Mouse (Mus musculus) urinary bladder, adult 18-20 months (tissue): ENCODE results near the gene S1pr1.
A peak's percentile ranks its signal among the peaks of the same experiment; 100 is the strongest.

ENCODE experiments used
- DNase-seq, 2 experiments: peaks; one replicate each; pipeline ENCODE4 v3.0.0; 2022; ENCODE audit warnings: low spot score in 2 of 2, mixed read lengths in 2 of 2

The S1pr1 gene

DNA sequence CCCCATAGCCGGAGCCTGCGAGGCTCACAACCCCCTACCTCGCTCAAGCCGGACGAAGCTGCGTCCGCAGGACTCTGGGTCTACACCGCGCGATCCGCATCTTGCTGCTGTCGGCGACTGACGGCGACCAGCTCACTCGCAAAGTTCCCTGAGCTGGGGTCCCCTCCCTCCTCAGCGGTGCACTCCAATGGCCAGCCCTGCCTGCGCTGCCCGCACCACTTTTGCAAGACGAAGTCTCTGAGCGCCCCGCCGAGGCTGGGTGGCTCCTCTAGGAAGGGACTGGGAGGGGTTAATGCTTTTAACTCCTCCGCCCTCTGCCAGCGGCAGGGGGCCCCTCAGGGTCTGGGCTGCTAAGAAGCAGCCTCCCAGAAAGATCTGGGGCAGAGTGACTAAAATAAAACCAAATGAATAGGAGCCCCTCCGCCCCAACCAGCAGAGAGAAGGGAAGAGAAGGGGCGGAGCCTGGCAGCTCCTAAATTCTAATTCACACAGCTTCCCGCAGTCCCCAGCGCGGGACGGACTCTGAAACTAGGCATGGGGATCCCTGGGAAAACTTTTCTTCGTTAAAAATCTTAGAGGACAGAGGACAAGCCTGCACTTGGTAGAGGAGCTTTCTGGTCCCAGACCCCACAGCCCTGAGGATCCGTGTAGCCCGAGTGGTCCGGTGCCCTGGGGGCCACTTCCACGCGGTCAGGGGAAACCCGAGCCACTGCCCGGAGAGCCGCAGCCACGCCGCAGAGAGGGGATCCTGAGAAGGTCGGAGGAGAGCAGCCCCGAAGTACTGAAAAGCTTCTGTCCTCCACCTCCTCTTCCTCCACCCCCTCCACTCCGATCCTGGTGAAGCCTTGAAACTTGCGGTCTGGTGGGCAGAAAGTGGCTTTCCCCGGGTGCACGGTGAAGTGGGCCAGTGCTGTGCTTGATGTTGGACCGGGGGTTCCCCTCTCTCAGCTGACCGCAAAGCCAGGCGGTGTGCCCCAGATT, at the start of gene S1pr1:
Gene S1pr1, minus strand, starts transcription at position 402 of the 981 bp plus-strand sequence.
- DNase-seq, result peak; percentile 25 to 44

DNA sequence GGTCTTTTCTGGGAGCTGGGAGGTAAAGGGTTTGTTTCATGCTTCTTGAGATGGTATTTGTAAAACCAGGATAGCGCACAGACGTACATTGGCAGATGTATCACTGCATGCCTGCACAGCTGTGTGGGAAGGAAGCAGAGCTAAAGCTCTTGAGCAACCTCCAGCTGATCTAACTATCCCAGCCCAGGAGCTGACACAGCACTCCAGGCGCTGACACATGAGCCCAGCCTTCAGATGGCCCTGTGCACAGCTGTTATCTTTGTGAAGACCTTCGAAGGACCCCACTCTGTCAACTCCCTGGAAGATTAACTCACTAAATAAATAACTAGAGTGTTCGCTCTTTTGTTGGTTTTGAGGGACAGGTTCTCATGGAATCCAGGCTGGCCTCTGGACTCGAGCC, 48.4 kb upstream of the S1pr1 start:
- DNase-seq, result no peak

DNA sequence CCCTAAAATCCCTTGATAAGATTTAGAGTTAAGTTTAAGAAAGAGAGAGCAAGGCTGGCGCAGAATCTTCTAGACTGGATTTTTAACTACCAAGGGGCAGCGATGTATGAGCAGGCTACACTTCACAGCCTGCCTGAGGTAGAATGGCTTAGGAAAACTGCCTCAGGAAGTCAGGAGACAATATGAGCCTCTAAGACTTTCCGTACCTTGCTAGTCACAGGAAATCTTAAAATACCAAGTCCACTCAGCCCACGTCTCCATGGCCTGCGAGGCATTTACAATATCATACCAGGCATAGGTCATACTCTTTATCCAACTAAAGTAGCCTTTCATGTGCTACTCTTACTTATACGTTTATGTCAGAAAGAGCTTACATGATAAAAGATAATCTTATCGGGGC, 48.0 kb upstream of the S1pr1 start:
- DNase-seq, result no peak

DNA sequence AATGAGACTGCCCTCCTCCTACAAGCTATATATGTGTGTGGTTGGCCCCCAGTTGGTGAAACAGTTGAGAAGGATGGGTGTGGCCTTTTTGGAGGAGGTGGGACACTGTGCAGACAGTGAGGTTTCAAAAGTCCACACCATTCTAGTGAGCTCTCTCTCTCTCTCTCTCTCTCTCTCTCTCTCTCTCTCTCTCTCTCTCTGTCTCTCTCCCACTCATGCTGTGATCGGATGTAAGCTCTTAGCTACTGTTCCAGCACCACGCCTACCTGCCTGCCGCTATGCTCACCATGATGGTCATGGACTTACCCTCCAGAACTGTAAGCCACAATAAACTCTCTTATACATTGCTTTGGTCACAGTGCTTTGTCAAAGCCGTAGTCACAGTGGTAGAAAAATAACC, 44.8 kb upstream of the S1pr1 start:
- no peak for DNase-seq

DNA sequence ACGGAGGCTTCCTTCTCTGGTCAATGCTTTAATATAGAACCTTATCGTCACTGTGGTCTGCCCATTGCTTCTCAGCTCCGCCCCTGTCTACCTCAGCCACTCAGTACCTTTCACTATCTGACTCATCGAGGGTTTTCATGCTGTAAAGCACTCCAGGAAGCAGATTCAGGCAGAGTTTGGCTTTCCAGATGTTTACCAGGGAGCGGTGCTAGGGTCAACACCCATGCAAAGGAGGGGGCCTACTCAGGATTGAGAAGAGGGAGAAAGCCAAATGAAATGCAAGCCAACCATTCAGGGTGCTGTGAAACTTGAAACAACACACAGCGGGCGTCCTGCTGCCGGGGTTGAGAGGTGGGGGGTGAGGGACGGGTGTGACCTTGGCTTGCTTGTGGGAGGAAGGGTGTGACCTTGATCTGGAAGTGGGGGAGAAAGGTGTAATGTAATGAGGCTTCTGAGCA, 43.6 kb upstream of the S1pr1 start:
- peak; percentile 7 to 9 for DNase-seq

DNA sequence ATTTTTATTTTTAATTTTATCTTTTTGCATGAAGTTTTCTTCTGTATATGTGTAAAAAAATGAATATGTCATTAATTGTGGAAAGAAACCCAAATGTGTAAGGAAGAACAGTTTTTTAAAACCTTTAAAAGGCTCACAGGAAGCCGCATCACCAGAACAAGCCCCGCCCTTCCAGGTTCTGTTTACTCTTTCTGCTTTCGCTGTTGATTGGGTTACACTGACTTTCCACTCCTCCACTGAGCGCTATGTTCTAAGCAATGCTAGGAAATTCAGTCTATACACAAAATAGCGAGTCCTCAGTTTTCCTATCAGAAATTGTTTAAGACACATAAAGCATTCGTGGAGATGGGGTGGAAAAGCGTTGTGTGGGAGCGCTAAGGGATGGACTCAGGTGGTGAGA, 39.6 kb upstream of the S1pr1 start:
- DNase-seq, result no peak

DNA sequence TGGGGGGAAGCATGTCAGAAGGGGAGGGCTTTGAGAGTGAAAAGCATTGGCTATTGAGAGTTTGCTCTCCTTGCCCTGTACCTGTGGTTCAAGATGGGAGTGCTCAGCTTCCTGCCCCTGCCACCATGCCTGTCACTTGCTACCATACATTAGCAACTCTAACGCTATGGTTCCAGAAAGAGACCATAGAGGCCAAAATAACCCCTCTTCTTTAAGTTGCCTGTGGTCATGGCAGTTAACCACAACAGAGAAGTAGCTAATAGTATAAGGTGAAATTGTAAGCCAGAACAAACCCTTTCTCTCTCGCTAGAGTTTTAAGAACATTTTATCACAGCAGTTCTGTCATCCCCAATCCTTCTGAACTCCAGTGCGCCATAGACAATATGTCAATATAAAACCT, 35.5 kb upstream of the S1pr1 start:
- DNase-seq, result no peak

DNA sequence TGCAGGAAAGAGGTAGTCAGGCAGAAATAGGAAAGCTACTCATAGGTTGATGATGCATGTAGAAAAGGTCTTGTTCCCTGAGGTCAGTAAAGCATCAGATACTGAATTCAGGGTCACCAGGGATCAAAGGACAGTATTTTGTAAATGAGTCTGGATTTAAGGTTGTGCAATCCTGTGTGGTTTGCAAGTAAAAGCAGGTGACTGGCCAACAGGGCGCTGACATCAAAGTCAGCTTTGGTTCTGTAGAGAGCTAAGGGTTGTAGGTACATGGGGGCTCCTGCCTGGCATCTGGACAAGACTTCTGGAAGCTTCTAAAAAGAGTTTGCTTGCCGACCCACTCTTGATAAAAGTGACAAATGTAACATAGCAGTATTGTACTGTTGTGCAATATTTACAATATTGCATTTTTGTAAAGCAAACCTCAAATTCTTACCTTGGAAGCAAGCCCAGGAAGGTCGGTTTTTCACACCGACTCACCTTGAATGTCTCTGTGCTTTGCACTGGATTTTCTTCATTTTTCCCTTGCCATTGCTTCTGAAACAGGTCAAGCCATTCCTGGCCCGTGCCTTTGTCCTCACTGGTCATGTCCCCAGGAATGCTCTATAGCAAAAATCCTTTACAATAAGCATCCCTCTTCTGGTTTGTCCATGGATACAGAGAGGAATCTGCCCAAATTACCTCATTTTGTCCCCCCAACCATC, 33.6 kb upstream of the S1pr1 start:
- DNase-seq, result no peak

DNA sequence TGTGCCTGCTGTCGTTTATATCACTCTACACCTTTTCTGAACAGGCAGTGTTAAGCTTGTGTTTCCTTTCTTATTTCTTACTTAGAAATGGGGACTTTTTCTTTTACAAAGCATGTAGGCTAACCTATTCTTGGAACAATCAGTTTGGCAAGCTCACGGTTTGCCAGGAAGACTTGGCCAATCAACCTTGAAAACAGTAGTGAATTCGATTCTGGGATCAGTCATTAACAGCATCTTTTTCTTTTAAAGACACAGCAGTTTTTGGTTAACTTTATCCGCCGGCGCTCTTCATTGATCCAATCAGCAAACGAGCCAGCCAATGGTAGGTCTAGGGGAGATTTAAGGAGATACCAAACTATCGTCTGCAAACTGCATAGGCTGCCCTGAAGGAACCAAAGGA, 31.6 kb upstream of the S1pr1 start:
- DNase-seq, result no peak

DNA sequence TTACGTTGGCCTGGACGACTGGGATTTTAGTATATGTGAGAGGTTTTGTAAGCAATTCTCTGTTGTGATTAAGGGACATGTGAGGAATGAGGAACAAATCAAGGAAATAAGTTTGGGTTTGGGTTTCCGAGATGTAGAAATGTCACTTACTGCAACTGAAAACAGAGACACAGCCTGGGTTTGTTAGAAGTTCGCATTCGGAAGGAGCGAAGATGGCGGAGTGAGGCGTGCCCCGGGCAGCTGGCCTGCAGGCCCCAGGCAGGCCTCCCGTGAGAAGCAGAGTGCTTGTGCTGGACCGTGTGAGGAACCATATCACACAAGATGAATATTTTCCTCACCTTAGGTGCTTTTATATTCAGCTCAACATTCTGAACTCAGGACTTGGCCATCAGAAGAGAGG, 30.2 kb upstream of the S1pr1 start:
- DNase-seq, result no peak

DNA sequence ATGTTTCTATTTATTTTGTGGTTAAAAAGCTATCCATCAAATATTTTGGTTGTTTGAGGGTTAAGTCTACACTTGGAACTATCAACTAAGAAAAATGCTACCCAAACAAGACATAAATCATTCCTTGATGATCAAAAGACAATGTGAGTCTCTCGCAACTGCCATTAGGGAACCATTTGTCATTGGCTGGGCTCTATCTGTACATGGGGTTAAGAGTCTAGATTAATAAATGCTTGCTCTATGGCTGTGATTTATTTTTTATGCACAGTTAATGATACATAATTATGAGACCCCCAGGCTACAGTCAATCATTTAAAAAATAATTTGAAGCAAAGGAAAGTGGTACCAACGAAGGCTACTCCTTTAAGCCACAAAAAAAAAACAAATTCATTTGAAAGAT, 23.7 kb upstream of the S1pr1 start:
- no peak for DNase-seq

DNA sequence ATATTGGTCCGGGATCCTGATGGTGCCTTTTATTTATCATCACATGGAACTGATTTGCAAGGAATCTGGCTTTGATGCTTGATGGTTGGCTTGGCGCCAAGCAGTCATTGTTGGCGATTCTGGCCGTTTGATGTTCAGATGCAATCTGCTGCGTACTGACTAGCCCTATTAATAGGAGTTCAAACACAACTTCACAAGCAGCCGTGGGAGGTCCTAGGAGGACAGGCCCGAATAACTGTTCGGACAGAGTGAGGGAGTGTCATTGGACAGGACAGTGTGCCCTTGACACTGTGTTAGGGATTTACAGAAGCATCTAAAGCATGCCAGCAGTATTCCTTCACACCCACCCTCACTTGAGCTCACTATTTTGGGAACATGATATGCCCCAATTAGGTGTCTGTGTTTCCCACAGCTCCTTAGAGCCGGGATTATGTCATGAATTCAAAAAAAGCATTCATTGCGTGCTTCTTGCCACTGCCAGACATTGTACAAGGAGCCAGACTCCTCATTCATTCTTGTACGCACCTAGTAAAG, 23.0 kb upstream of the S1pr1 start:
- DNase-seq, result no peak

DNA sequence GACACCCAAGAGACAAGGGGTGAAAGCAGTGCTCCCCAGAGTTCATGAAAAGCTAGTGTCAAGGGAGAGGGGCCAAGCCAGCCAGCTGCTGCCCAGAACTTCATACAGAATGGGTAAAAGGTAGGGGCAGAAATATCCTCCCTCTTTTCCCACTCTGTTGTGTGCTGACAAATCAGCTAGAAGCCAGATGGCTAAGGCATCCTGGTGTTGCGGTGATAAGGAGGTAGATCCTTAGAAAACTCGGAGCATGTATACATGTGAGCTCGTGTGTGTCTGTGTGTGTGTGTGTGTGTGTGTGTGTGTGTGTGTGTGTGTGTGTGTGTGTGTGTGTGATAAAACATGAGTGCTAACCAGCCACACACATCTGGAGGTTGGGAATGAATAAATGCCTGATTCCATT, 20.7 kb upstream of the S1pr1 start:
- DNase-seq, result no peak

DNA sequence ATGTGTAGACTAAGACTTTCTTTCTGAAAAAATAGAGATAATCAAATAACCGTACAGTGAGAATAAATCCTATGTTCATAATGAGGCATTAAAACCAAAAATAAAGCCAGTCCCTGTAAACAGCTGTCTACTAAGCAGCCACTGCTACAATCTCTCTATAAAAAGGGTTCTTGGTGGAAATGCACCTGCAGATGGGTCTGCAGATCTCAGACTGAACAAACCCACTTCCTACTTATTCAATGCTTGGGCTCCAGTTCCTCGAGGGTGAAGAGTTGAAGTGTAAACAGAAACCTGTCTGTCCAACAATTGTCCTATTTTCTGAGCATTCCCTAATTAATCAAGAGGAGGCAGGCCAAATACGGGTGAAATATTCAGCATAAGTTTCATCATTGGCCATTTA, 20.0 kb upstream of the S1pr1 start:
- DNase-seq, result no peak

DNA sequence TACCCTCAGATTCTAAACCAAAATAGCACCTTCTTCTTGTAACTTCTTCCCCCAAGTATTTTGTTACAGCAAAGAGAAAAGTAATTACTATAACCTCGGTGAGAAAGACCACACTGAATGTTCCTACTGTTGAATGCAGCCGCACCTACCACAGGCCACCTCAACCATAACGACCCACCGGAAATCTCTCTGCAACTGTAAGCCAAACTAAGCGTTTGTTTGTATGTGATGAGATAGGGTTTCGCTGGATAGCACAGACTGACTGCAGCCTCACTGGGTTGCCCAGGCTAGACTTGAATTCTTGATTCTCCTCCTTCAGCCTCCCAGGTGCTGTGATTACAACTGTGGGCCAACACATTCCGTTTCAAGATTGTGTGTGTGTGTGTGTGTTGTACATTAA, 15.5 kb upstream of the S1pr1 start:
- no peak for DNase-seq

DNA sequence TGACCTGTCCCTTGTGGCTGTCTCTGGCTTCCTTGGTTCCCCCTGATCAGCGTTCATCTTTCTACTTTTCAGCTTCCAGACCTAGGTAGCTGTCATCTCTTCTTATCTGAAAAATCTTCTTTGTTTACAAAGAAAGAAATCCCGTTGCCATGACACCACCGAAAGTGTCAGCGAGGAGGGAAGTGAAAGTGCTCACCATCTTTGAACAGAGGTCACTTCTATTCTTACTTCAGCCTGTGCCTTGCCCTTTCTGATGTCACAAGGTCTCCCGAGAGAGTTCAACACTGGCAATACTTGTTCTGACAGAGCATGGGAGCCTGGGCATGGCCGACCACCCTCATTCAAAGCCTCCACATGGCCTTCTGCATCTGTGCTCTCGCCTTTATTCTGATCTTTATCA, 14.3 kb upstream of the S1pr1 start:
- no peak for DNase-seq

DNA sequence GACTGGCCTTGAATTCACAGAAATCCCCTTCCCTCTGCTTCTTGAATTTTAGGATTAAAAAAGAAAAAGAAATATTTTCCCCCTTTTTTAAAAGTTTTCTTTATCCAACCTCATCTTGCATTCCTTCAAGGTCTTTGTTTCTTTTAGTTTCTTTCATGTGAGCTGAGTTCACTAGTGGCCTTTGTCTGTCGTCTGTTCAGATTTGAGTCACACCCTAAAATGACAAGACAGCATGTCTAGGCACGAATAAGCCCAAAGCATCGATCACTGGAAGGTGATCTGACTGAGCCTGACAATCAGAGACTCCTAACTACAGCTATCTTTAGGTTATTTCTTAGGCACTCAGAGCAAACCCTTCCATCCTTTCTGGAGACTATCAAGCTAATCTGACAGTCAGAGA, 13.3 kb upstream of the S1pr1 start:
- DNase-seq, result no peak

DNA sequence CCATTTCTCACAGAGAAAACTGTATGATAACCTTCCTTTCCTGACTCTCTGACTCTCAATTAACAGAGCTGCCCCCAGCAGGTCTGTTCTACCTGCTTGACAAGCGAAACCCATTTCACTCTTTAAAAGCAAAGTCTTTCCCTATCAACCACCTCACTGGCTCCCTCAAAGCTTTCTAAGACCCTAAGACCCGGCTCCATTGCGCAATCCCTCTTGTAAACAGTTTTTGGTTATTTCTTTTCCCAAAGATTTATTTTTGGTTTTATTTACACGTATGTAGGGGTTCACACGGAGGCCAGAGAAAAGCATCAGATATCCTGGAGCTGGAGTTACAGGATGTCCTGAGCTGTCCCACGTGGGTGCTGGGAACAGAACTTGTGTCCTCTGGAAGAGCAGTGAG, 4.0 kb upstream of the S1pr1 start:
- no peak for DNase-seq

DNA sequence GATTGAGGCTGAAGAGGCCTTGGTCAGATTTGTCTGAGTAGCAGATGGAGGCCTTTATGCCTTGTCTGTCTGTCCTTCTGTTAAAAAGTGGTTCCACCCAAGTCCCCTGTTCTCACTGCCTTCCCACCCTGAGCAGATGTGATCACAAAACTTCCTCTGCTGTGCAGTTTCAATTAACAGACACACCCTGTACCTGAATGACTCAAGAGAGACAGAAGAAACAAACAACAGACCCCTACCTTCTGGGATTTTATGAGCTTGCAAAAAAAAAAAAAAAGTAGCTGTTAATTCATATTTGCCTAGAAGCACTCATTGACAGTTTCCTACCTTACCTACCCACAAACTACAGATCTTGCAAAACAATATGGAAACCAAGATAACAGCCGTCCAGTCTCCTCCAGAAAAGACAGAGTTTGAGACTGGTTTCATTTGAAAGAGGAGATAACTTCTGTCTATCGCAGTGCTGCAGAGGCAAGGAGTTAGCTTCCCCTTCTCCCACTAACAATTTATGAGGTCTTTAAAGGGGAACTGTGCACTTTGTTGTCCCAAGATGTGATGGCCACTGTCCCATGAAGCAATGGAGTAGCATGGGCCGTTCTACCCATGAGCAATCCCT, 1.1 kb upstream of the S1pr1 start:
- DNase-seq, result no peak

DNA sequence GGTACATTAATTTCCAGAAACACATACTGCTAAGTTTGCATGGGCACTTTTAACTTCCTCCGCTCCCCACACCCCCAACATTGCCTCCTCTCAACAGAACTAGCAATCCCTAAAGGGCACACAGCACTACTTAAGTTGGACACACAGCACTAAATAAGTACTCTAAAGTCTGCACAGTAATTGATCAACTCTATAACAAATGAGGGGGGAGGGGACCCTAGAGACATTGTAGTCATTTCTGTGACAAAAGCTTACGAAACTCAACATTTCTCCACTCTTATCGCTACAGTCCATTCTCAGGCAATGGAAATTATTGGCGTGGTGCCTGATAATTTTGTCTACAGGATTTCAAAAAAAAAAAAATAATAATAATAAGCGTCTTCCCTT, 830 bp downstream of the S1pr1 start:
- DNase-seq, result no peak

DNA sequence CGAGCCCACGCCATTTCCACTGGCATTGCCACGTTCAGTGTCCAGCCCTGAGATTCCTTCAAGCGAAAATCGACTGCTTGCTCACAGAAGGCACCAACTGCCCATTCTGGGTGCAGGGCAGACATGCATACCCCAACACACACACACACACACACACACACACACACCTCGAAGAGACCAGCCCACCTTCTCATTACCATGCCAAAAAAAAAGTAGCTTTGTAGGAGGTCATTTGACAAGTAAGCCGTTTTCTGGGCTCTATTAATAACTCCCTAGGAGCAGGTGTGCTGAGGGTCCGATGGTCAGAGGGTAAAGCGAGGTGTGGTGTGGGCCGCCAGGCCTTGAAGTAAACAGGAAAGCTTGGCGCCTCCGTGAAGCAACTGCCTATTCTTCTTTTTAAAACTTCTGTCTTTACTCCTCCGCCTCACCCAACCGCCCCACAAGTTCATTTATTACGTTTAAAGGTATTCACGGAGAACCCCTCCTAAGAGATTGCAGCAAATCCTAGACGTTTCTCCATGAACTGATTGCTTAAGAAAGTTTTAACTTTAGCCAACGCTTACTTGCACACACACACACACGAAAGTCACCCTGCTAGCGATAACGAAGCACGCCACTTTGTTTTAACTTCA, 1.3 kb downstream of the S1pr1 start:
- DNase-seq, result no peak

DNA sequence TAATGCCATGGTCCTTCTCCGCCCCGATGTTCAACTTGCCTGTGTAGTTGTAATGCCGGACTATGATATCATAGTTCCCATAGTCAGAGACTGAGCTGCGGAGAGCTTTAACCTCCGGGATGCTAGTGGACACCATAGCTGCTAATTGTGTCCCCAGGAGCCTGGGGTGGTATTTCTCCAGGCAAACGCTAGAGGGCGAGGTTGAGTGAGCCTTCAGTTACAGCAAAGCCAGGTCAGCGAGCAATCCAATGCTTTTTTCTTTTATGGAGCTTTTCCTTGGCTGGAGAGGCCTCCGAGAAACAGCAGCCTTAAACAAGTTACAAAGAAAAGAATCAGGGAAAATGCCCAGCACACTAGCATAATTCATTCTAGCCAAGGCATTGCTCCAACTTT, 2.1 kb downstream of the S1pr1 start:
- DNase-seq, result peak; percentile 40 to 56
